Mouse (Mus musculus) liver, embryonic 12.5 days (tissue): ENCODE data around the gene Ppp1ca. TPM values are rescaled to one million over a fixed set of nuclear protein-coding genes. Genes with fewer than 3 reads are reported as not detected.

Source experiments
- ATAC-seq: fragments of 200-750 bp; cut with Nextera tagmentation; 2 replicates; pipeline ENCODE4 v1.8.0; 2017; ENCODE audit warnings: moderate number of reproducible peaks, mild to moderate bottlenecking, moderate library complexity
- H3K27ac ChIP-seq: fragments of 300-500 bp; sonication (generic); 2 replicates; pipeline ENCODE4 v1.5.1; 2016; ENCODE audit warnings: mild to moderate bottlenecking
- H3K27me3 ChIP-seq: fragments of 300-500 bp; sonication (generic); replicated peaks from 2 replicates; pipeline ENCODE4 v1.6.1; 2016; ENCODE audit warnings: mild to moderate bottlenecking, moderate library complexity
- H3K36me3 ChIP-seq: fragments of 300-500 bp; sonication (generic); 2 replicates; pipeline ENCODE4 v1.6.1; 2016; ENCODE audit warnings: mild to moderate bottlenecking, moderate library complexity
- H3K4me1 ChIP-seq: fragments of 300-500 bp; sonication (generic); 2 replicates; pipeline ENCODE4 v1.6.1; 2016
- H3K4me2 ChIP-seq: fragments of 300-500 bp; sonication (generic); 2 replicates; pipeline ENCODE4 v1.6.1; 2016; ENCODE audit warnings: mild to moderate bottlenecking, moderate library complexity
- H3K4me3 ChIP-seq: fragments of 300-500 bp; sonication (generic); 2 replicates; pipeline ENCODE4 v1.5.1; 2016; ENCODE audit warnings: mild to moderate bottlenecking, moderate library complexity
- H3K9ac ChIP-seq: fragments of 300-500 bp; sonication (generic); 2 replicates; pipeline ENCODE4 v1.6.1; 2016; ENCODE audit warnings: mild to moderate bottlenecking, moderate library complexity
- H3K9me3 ChIP-seq: fragments of 300-500 bp; sonication (generic); replicated peaks from 2 replicates; pipeline ENCODE4 v1.6.1; 2016; ENCODE audit warnings: mild to moderate bottlenecking, moderate library complexity
- WGBS: fragments of 180-500 bp; shearing (Covaris S2); methylation state at CpG from one replicate; pipeline ENCODE4 v1.1.7; 2016; ENCODE audit not compliant: insufficient replicate concordance; 5-methylcytosine and 5-hydroxymethylcytosine counted together
- polyA plus RNA-seq: library from polyadenylated mRNA; unstranded; fragments of >200 nt; fragmentation: Nextera tagmentation; extraction: Ambion mirVana; gene quantifications from 2 replicates; pipeline ENCODE4 v1.2.1, GENCODE M21; 2016

Gene Ppp1ca
- polyA plus RNA-seq, 1 experiment from 2014 or later = 577 TPM

GRCm38 (mm10) chr19:4203604-4204326 is 11.9 kb downstream of the Ppp1ca start:
- peaks cover 47% of the 10 kb centered on the region for H3K27me3 ChIP-seq
- H3K4me1 ChIP-seq = peaks cover 48% of the 10 kb centered on the region
- no peaks in the 10 kb centered on the region for H3K9me3 ChIP-seq
- H3K9ac ChIP-seq = no peak overlapping the region
- peaks cover 18% of the 10 kb centered on the region for H3K36me3 ChIP-seq
- no peak overlapping the region for H3K4me2 ChIP-seq
- WGBS = 35% methylated on average over 13 of the region's 13 CpGs
- no peak overlapping the region for H3K4me3 ChIP-seq
- no peak overlapping the region for H3K27ac ChIP-seq
- ATAC-seq = no peak

- no peaks in the 10 kb centered on the region for H3K9me3 ChIP-seq
- peaks cover 58% of the 10 kb centered on the region for H3K27me3 ChIP-seq
- H3K9ac ChIP-seq = no peak overlapping the region
- H3K36me3 ChIP-seq = peaks cover 7% of the 10 kb centered on the region
- WGBS = 54% methylated on average over 4 of the region's 4 CpGs
- no peak overlapping the region for H3K4me2 ChIP-seq
- ATAC-seq = no peak
- no peak overlapping the region for H3K4me3 ChIP-seq
- peaks cover 39% of the 10 kb centered on the region for H3K4me1 ChIP-seq
- no peak overlapping the region for H3K27ac ChIP-seq
Measured at GRCm38 (mm10) chr19:4204889-4205288, 13.0 kb downstream of the Ppp1ca start.

- Histone ChIP-seq H3K4me3 (no peak overlapping the region), H3K9ac (no peak overlapping the region), H3K27me3 (peaks cover 78% of the 10 kb centered on the region), H3K36me3 (no peaks in the 10 kb centered on the region), H3K27ac (no peak overlapping the region), H3K4me2 (no peak overlapping the region), H3K9me3 (no peaks in the 10 kb centered on the region), H3K4me1 (peaks cover 23% of the 10 kb centered on the region)
- WGBS = 3% methylated on average over 2 of the region's 2 CpGs
- peak; percentile 50 for ATAC-seq
Measured at GRCm38 (mm10) chr19:4206971-4207370, 15.1 kb downstream of the Ppp1ca start.

- H3K9me3 ChIP-seq = no peaks in the 10 kb centered on the region
- no peak overlapping the region for H3K9ac ChIP-seq
- H3K27ac ChIP-seq = no peak overlapping the region
- WGBS = 52% methylated on average over 5 of the region's 5 CpGs
- H3K4me1 ChIP-seq = peaks cover 17% of the 10 kb centered on the region
- H3K4me2 ChIP-seq = no peak overlapping the region
- no peak overlapping the region for H3K4me3 ChIP-seq
- H3K27me3 ChIP-seq = peaks cover 87% of the 10 kb centered on the region
- H3K36me3 ChIP-seq = no peaks in the 10 kb centered on the region
- no peak for ATAC-seq
Measured at GRCm38 (mm10) chr19:4208563-4208962, 16.7 kb downstream of the Ppp1ca start.

- 28% methylated on average over 4 of the region's 4 CpGs for WGBS
- Histone ChIP-seq H3K9me3 (no peaks in the 10 kb centered on the region), H3K4me2 (no peak overlapping the region), H3K27ac (no peak overlapping the region), H3K4me1 (peaks cover 47% of the 10 kb centered on the region), H3K9ac (no peak overlapping the region), H3K4me3 (no peak overlapping the region), H3K36me3 (no peaks in the 10 kb centered on the region), H3K27me3 (peaks cover 94% of the 10 kb centered on the region)
- ATAC-seq = no peak
Measured at GRCm38 (mm10) chr19:4211891-4212588, 20.2 kb downstream of the Ppp1ca start.

GRCm38 (mm10) chr19:4213524-4213974 is 21.7 kb downstream of the Ppp1ca start:
- peaks cover 45% of the 10 kb centered on the region for H3K4me1 ChIP-seq

GRCm38 (mm10) chr19:4214071-4214770 is 22.4 kb downstream of the Ppp1ca start, which contains the start of the genes Clcf1 and AC109138.7:
Clcf1 (plus strand) TSS chr19:4214238.
AC109138.7 (plus strand) TSS chr19:4214357.
- no peaks in the 10 kb centered on the region for H3K9me3 ChIP-seq
- peak within 1 kb of the TSS; percentile 67 for H3K9ac ChIP-seq
- H3K27ac ChIP-seq = peak within 1 kb of the TSS; percentile 57
- peak within 1 kb of the TSS; percentile 57 for H3K4me3 ChIP-seq
- peaks cover 44% of the 10 kb centered on the region for H3K4me1 ChIP-seq
- 4% methylated on average over 49 of the region's 49 CpGs for WGBS
- ATAC-seq = peak; percentile 16; the same call in 1 of the 2 replicates
- no peaks in the 10 kb centered on the region for H3K36me3 ChIP-seq
- peaks cover 97% of the 10 kb centered on the region for H3K27me3 ChIP-seq
- H3K4me2 ChIP-seq = peak within 1 kb of the TSS; percentile 77

More at GRCm38 (mm10) chr19:4213524-4213974, 21.7 kb downstream of the Ppp1ca start:
- Histone ChIP-seq H3K27ac (no peak overlapping the region), H3K4me3 (peak overlapping the region; percentile 57), H3K27me3 (peaks cover 99% of the 10 kb centered on the region), H3K36me3 (no peaks in the 10 kb centered on the region), H3K9me3 (no peaks in the 10 kb centered on the region), H3K4me2 (peak overlapping the region; percentile 77), H3K9ac (no peak overlapping the region)
- 6% methylated on average over 9 of the region's 9 CpGs for WGBS
- ATAC-seq = no peak

GRCm38 (mm10) chr19:4214771-4215450 is 23.0 kb downstream of the Ppp1ca start:
- Histone ChIP-seq H3K4me1 (peaks cover 51% of the 10 kb centered on the region), H3K9ac (peak overlapping the region; percentile 67), H3K4me3 (peak overlapping the region; percentile 57), H3K4me2 (peak overlapping the region; percentile 77), H3K27me3 (peaks cover 98% of the 10 kb centered on the region), H3K9me3 (no peaks in the 10 kb centered on the region), H3K36me3 (no peaks in the 10 kb centered on the region), H3K27ac (peak overlapping the region; percentile 57)
- ATAC-seq = peak; percentile 23; the same call in 1 of the 2 replicates
- WGBS = under 1% methylated on average over 58 of the region's 81 CpGs

GRCm38 (mm10) chr19:4215451-4215840 is 23.6 kb downstream of the Ppp1ca start:
- WGBS = 3% methylated on average over 14 of the region's 21 CpGs

GRCm38 (mm10) chr19:4216041-4216685 is 24.3 kb downstream of the Ppp1ca start:
- no peak overlapping the region for H3K4me3 ChIP-seq
- H3K27ac ChIP-seq = no peak overlapping the region
- WGBS = 9% methylated on average over 14 of the region's 14 CpGs
- ATAC-seq = no peak
- no peak overlapping the region; the same call in 1 of the 2 replicates for H3K4me2 ChIP-seq
- no peaks in the 10 kb centered on the region for H3K36me3 ChIP-seq
- H3K9me3 ChIP-seq = no peaks in the 10 kb centered on the region
- peaks cover 64% of the 10 kb centered on the region for H3K4me1 ChIP-seq
- peaks cover 98% of the 10 kb centered on the region for H3K27me3 ChIP-seq
- H3K9ac ChIP-seq = no peak overlapping the region

More at GRCm38 (mm10) chr19:4215451-4215840, 23.6 kb downstream of the Ppp1ca start:
- ATAC-seq = no peak
- H3K27ac ChIP-seq = peak overlapping the region; percentile 57; the same call in 1 of the 2 replicates
- no peaks in the 10 kb centered on the region for H3K36me3 ChIP-seq
- H3K4me2 ChIP-seq = peak overlapping the region; percentile 77
- H3K9me3 ChIP-seq = no peaks in the 10 kb centered on the region
- peak overlapping the region; percentile 67; the same call in 1 of the 2 replicates for H3K9ac ChIP-seq
- peaks cover 98% of the 10 kb centered on the region for H3K27me3 ChIP-seq
- peaks cover 57% of the 10 kb centered on the region for H3K4me1 ChIP-seq
- peak overlapping the region; percentile 57 for H3K4me3 ChIP-seq

- Histone ChIP-seq H3K9me3 (no peaks in the 10 kb centered on the region), H3K4me1 (peaks cover 74% of the 10 kb centered on the region), H3K27ac (no peak overlapping the region), H3K4me3 (no peak overlapping the region), H3K27me3 (peaks cover 98% of the 10 kb centered on the region), H3K9ac (no peak overlapping the region), H3K4me2 (no peak overlapping the region), H3K36me3 (no peaks in the 10 kb centered on the region)
- WGBS = 38% methylated on average over 5 of the region's 5 CpGs
- ATAC-seq = 0 out of 2 replicates have a peak, but pooled peaks have one; percentile 9
Measured at GRCm38 (mm10) chr19:4217140-4217539, 25.3 kb downstream of the Ppp1ca start.
